Mouse (Mus musculus): ENCODE data around the gene Kctd2.
A peak's percentile ranks its signal among the peaks of the same experiment; 100 is the strongest.

Gene Kctd2

GRCm38 (mm10) chr11:115400630-115401391 is 19.1 kb upstream of the Kctd2 start:
- no peak for DNase-seq

DNA sequence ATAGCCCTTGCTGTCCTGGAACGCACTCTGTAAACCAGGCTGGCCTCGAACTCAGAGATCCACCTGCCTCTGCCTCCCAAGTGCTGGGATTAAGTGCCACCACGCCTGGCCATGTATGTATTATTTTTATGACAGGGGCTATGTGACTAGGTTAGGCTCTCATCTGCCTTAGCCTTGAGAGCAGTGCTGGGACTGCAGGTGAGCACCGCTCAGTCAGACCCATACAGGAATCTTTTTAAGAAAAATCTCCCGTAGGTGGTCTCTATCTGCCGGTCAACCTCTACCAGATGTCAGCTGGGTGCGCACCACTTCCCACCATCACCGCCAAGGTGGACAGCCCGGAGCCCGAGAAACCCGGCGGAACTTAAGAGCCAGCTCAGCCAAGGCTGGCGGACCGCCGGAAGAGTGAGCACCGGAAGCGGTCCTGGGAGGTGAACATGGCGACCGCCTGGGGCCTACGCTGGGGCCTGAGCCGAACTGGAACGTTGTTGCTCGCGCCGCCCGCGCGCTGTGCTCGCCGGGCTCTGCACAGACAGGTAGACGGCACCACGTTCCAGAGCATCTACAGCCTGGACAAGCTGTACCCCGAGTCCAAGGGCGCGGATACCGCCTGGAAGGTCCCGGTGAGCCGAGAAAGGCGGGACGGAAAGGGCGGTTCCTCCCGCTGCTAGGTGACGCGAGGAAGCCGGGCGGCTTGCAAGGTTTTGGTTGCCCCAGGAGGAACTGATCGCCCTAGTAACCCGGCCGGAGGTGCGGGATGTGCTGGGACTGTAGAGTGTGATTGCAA is 16.4 kb upstream of the Kctd2 start, which contains the start of gene Mrpl58:
Gene Mrpl58 (plus strand): TSS at position 415 of the 787 bp plus-strand sequence.
- peak; percentile 87 to 93 for DNase-seq

- no peak for DNase-seq
These were observed 14.2 kb upstream of the Kctd2 start for GRCm38 (mm10) chr11:115405723-115406122.

DNA sequence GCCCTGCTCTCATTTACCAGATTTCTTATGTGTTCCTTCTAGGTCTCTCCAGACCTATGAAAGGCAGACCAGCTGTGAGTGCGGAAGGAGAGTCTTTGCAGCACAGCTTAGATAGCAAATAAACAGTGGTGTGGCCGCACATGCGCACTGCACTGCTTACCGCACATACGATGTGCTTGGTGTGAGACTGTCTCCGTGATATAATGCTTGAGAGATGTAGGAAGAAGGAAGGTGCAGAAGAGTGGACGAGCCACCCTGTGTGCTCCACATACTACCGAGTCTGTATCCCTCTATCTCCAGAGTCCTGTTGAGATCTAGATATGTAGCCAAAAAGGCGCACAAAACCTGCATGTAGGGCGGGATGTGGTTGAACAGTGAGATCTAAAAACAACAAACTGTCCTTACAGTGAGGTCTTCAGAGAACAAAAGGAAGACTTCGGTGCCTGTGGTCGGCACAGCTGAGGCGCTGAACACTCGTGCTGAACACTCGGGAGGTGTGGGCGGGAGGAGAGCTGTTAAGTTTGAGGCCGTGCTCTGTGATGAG is 13.0 kb upstream of the Kctd2 start:
- no peak for DNase-seq

DNA sequence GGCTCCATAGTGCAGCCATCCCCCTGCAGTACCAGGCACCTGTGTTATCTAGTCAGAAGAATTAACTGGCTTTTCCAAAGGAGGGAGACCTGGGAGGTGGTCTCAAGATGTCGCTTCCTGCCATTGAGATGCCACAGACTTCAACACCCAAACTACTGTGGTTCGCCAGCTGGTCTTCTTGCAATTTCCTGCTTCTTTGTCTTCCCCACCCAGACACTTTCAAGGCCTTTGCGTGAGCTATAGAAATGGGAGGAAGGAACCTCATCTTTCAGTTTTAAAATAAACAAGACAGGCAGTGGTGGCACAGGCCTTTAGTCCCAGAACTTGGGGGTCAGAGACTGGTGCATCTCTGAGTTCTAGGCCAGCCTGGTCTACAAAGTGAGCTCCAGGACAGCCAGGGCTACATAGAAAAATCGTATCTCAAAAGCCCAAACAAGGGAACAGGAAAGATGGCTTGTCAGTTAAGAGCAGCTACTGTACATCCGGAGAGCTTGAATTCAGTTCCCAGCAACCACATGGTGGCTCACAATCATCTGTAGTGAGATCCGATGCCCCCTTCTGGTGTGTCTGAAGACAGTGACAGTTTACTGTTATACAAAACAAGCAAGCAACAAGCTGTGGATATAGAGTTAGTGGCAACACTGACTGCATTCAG is 11.5 kb upstream of the Kctd2 start:
- DNase-seq, result no peak

GRCm38 (mm10) chr11:115409556-115409955 is 10.4 kb upstream of the Kctd2 start:
- no peak for DNase-seq

DNA sequence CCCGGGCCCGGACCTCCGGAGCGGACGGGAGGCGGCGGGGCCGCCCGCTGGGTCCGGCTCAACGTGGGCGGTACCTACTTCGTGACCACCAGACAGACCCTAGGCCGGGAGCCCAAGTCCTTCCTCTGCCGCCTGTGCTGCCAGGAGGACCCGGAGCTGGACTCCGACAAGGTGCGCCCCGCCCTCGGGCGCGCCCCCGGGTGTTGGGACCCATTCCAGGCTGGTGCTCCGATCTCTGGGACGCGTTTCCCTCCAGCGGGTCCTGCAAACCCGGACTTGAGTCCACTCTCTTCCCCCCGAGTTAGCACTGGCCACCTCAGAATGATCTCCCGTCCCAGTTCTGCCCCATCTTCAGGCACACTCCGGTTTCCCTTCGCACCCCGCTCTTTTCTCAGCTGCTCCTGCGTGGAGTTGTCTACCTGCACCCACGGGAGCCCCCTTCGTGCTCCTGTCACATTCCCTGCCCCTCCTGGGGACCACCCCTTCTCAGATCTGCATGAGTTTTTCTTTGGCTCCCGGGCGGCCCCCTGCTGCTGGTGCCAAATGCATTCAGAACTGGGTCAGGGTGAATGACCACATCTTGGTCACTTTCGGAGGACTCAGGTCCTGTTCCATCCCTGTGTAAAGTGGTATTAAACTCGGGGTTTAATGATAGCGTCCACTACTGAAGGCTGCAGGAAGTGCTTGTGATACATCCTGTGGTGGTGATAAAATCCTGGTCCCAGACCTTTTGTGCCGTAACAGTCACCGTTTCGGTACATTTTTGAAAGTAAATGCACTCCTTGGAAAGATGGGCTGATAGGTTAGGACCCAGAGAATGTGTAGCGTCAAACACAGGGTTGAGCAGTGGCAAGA is 635 bp downstream of the Kctd2 start:
- DNase-seq, result peak; percentile 76 to 85

- DNase-seq, result no peak
These were observed 1.4 kb downstream of the Kctd2 start for GRCm38 (mm10) chr11:115421328-115421727.

- no peak for DNase-seq
These were observed 2.0 kb downstream of the Kctd2 start for GRCm38 (mm10) chr11:115421972-115422371.

- no peak for DNase-seq
These were observed 3.2 kb downstream of the Kctd2 start for GRCm38 (mm10) chr11:115423091-115423490.

GRCm38 (mm10) chr11:115424666-115425065 is 4.7 kb downstream of the Kctd2 start:
- no peak for DNase-seq

DNA sequence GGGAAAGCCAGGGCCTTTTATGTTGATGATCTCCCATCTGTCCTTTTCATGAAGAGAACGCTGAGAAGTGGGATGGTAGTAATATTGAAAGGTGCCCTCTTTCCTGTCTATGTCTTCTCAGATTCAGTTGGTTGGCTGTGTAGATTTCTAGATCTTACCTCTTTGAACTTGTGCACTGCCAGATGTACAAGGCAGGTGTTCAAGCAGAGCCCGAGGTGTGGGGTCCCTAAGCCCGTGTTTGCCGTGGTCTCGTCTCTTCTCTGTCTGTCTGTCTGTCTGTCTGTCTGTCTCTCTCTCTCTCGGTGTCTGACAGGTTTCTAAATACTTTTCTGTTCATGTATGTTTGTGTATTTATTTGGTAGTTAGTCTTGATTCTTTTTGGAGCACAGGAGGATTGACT is 5.7 kb downstream of the Kctd2 start:
- no peak for DNase-seq

GRCm38 (mm10) chr11:115427482-115428331 is 7.8 kb downstream of the Kctd2 start:
- peak; percentile 74 to 85 for DNase-seq

GRCm38 (mm10) chr11:115429307-115429706 is 9.4 kb downstream of the Kctd2 start:
- DNase-seq, result no peak

- DNase-seq, result no peak
These were observed 10.6 kb downstream of the Kctd2 start for GRCm38 (mm10) chr11:115430561-115430960.

DNA sequence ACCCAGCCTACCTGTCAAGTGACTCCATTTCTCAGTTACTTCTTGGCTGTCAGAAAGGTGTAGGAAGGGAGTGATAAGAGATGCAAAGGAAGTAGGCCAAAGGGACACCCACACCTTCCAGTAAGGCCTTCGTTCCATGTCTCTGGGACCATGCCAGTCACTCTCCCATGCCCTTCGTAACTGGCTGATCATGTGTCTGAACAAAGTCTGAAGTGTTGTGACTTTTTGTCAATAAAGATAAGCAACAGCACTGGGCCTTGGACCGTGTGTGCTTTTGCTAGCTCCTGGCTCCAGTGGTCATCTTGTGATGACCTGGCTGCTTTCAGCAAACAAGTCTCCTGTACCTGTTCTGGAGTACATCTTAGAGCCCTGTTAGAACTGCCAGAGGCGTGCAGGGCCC is 12.9 kb downstream of the Kctd2 start:
- DNase-seq, result no peak

- no peak for DNase-seq
These were observed 13.4 kb downstream of the Kctd2 start for GRCm38 (mm10) chr11:115433342-115433741.

GRCm38 (mm10) chr11:115435596-115436337 is 15.8 kb downstream of the Kctd2 start:
- DNase-seq, result peak; percentile 53 to 67

DNA sequence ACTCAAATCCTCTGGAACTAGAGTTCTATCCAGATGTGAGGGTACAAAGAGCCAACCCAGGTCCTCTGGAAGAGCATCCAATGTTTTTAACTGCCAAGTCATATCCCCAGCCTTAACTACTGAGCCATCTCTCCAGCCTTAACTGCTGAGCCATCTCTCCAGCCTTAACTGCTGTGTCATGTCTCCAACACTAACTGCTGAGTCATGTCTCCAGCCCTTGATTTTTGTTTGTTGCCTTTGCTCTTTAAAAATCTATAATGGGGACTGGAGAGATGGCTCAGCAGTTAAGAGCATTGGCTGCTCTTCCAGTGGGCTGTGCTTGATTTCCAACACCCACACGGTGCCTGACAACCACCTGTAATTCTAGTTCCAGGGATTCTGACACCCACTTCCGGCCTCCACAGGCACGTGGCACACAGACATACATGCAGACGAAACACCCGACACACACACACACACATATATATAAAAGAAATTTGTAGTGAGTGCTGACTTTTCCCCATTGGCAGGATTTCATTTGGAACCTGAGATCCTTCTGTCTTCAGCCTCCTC is 17.7 kb downstream of the Kctd2 start:
- DNase-seq, result no peak

GRCm38 (mm10) chr11:115439326-115439725 is 19.4 kb downstream of the Kctd2 start:
- no peak for DNase-seq

Data from kidney, postnatal 4 days (tissue).